Mouse (Mus musculus) heart, adult 9 months (tissue): Measurements from ENCODE around the gene Ntm.

ENCODE experiments used
- DNase-seq, 2 experiments: peaks; one replicate each; pipeline ENCODE4 v3.0.0; 2022; ENCODE audit warnings: low spot score in 2 of 2

Gene Ntm

DNA sequence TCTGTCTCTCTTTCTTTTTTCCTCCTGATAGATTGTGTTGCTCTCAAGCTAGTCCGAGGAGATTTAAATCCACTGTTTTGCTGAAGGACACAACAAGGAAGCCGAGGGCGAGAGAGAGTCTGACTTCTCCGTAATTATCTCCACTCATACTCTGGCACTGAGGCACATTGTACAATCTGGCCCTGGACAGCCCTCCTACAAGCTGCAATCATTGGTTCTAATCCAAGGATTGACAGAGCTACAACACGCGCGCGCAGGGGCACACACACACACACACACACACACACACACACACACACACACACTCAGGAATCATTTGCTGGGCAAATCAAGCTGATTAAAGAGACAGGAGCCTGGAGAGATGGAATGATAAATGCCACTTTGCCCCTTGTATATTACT is at the start of gene Ntm:
Ntm (minus strand) TSS at position 164 of the 400 bp plus-strand sequence.
- peak; percentile 9 to 35 for DNase-seq

GRCm38 (mm10) chr9:30005701-30006100 is 42.8 kb upstream of the Ntm start:
- DNase-seq: no peak

- peak in 1 of 2 experiments; percentile 26 for DNase-seq
These were observed 40.7 kb upstream of the Ntm start for GRCm38 (mm10) chr9:30003612-30004011.

- DNase-seq: no peak
These were observed 18.4 kb upstream of the Ntm start for GRCm38 (mm10) chr9:29981177-29981915.

- no peak for DNase-seq
These were observed 730 bp downstream of the Ntm start for GRCm38 (mm10) chr9:29961954-29962867.

DNA sequence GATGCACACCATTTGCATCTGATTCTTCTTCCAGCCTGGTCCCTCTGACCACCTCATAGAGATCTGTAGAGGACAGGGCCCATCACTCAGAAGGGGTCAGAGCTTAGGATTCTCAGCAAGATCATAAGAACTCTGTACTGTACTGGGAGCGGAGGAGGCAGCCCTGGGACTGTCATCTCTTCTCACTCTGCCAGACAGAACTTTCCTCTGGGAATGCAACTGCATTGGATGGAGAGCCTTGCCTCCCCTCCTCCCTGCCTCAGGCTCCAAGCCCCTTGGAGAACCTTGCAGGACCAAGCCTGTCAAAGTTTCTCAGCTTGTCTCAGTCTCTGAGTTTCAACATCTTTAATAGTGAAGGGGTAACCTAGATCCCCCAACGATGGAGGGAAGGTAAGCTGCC is 1.4 kb downstream of the Ntm start:
- no peak for DNase-seq

DNA sequence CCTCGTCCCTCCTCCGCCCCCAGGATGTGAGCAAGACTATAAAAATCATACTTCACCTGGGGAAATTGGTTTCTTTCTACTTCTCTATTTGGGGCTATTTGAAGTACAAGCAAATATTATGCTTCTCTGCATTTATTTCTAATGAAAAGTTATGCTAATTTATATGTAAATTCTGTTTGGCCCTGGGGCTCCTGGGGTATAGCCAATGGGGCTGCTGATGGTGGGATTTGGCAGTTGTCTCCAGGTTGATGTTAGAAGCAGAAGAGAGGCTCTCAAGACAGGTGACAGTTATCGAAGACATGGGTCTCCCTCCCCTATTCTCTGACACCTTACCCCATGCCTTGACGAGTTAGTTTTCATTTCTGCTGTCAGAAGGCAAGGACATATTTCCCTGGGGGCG is 2.2 kb downstream of the Ntm start:
- DNase-seq: no peak

DNA sequence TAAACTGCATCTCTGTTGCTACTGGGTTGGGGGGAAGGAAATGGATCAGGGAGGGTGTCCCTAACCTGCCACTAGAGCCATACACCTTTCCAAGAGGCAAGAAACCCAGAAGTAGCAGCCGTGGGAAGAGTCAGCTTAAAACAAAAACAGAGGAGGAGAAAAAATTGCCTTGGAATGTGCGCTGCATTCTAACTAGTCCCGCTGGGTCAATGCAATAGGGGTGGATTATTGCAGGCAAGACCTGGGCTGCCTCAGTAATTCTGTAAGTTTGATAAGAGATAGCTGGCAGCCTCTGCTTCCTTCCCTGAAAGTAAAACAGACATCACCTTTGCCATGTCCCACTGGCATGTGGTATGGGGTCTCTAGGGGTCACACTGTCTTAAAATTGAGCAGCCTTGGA is 2.7 kb downstream of the Ntm start:
- no peak for DNase-seq

GRCm38 (mm10) chr9:29956936-29957335 is 6.0 kb downstream of the Ntm start:
- no peak for DNase-seq

DNA sequence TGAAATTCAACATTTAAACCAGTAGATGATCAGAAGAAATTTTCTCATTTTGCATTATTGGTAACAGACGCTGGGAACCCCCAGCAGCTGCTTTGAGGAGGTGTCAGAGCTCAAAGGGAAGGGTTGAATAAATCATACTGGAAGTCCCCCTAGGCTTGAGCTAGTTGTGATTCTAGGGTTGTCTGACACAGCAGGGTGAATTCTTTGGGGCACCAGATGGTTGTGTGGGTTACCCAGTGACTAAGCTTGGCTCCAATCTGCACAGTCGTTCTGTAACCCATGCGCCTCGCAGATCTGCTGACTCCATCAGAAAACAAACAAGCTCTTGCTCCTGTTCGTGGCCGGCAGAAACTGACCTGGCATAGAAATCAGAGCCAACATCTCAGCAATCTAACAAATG is 8.9 kb downstream of the Ntm start:
- no peak for DNase-seq

DNA sequence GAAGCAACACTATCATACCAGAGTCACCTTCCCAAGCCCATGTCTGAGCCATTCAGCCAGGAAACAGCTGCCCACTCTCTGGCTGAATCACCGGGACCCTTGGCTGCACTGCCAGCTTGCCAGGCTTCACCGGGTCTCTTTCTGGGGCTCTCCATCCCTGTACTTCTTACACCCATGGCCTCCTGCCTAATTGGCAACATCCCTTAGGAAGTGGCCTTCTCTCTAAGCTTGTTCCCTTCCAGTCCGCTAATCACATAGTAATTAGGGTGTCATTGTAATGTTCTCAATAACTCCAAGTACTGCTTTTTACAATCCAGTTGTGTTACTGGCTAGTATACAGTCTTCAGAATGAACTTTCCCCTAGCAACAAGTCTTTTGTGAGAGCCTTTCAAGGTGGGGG is 13.9 kb downstream of the Ntm start:
- no peak for DNase-seq

DNA sequence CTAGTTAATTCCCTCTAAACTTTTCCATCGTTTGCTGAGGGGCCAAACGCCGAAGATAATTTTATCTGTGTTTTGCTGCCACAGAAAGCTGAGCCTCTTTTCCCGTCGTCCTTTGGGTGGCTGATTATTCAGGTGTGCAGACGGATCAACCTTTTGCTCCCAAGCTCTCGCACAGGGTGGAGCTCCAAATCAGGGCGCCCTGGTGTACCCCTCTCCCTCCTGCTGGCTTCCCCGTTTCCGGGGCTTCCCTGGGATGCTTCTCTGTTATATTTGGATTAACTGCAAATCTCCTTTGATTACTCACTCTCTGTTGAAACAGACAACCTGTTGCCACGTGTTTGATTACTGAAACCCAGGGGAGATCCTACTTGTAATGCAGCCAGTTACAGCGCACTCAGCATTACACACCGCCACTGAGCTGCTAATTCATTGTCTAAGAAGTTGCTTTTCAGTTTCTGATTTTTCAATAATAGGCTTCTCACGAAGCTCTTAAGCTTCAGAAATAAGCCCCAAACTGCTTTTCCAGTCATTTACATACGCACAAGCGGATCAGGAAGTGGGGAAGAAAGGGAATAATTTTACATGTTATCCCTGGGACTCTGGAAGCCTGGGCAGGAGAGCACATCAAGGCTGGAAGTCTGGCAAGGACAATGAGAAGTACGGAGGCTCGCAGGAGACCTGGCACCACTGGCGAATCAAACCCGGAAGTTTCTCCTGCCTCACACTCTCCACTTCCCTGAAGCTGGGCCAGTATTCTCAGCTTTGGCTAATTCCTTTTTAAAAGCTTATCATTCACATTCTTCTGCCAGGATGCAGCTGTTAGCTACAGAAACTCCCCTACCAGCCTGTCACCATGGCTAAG is 19.5 kb downstream of the Ntm start:
- DNase-seq: no peak

DNA sequence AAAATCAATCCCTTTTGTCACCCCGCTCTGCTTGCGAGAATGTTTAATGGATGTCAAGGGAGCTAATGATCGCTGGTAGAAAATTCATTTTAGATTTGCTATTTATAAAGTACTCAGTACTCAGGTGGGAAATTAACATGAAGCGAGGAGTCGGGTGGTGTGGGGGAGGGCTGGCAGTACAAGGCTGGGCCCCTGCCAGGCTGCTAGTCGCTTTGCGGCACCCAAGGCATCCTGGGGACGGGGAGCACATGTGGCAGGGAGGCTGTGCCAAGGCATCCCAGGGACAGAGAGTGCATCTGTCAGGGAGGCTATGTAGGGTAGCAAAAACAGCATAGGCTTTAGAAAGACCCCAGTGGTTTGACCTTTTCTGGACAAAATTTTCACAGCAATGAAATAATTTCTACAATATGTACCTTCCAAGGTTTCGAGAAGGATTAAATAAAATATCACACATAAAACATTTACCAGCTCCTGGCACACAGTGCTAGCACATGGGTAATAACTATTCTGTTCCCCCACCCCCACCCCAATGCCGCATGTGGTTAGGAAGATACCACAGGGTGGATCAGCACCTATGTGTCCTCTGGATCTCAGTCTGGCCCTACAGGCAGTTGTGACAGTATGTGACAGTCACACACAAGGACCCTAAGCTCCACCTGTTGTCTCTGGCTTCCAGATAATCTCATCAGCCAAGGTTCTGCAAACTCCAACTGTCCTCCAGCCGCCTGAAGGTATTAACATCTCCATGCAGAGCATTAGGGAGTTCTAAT is 20.6 kb downstream of the Ntm start:
- DNase-seq: no peak

GRCm38 (mm10) chr9:29939517-29940034 is 23.4 kb downstream of the Ntm start:
- no peak for DNase-seq

DNA sequence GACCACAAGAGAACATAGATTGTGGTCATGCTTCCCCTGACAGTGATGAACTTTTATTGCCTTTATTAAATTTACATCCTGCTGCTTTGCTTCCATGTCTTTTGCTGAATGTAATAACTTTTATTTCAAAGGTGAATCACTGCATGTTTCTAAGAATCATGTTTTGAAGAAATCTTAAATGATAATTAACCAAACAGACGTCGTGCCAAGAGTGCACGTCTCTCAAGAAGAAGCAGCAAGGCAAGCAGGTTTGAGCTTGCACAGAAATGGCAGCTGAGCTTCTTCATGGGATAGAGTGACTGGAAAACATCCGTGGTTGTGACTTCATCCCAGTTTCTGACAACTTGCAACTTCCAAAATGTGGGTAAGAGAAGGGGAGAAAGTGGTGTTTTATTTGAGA is 34.1 kb downstream of the Ntm start:
- no peak for DNase-seq

- DNase-seq: no peak
These were observed 37.6 kb downstream of the Ntm start for GRCm38 (mm10) chr9:29925382-29925781.

- no peak for DNase-seq
These were observed 64.4 kb downstream of the Ntm start for GRCm38 (mm10) chr9:29898406-29899054.

GRCm38 (mm10) chr9:29897448-29897847 is 65.5 kb downstream of the Ntm start:
- no peak for DNase-seq

- no peak for DNase-seq
These were observed 70.1 kb downstream of the Ntm start for GRCm38 (mm10) chr9:29892792-29893191.

- no peak for DNase-seq
These were observed 74.2 kb downstream of the Ntm start for GRCm38 (mm10) chr9:29888712-29889111.
